Mouse (Mus musculus) embryonic fibroblast, embryonic 13.5 days (primary cell): ENCODE results near the gene Guk1. TPM values are rescaled to one million over a fixed set of nuclear protein-coding genes. Genes with fewer than 3 reads are reported as not detected.

Source experiments
- H3K27ac ChIP-seq: 2 replicates; pipeline ENCODE4 v1.5.1; 2012; ENCODE audit warnings: low read length, control low read depth, inconsistent platforms; ENCODE audit not compliant: insufficient read depth
- H3K4me1 ChIP-seq: 2 replicates; pipeline ENCODE4 v1.6.1; 2011; ENCODE audit warnings: low read length; ENCODE audit not compliant: control insufficient read depth, insufficient read depth
- H3K4me3 ChIP-seq: 2 replicates; pipeline ENCODE4 v1.5.1; 2011; ENCODE audit warnings: mild to moderate bottlenecking, control low read depth, low read length; ENCODE audit not compliant: insufficient read depth
- CTCF ChIP-seq: IDR thresholded peaks from 2 replicates; pipeline ENCODE4 v1.5.1; 2011; ENCODE audit warnings: mild to moderate bottlenecking, control low read depth, low read length, moderate library complexity, borderline replicate concordance; ENCODE audit not compliant: insufficient read depth
- POLR2A ChIP-seq: IDR thresholded peaks from 2 replicates; pipeline ENCODE4 v1.6.1; 2011; ENCODE audit warnings: low read depth, mild to moderate bottlenecking, control low read depth, low read length, moderate library complexity
- polyA plus RNA-seq: library from polyadenylated mRNA; stranded (reverse); fragments of >200 nt; gene quantifications from 2 replicates; pipeline ENCODE4 v1.2.4, GENCODE M21; 2011; ENCODE audit warnings: low read depth; ENCODE audit not compliant: missing spikeins, insufficient read length

Guk1 gene
- polyA plus RNA-seq, 1 experiment = 46.4 TPM

GRCm38 (mm10) chr11:59226787-59227603 lies 35.0 kb upstream of the Guk1 start:
- no peak for TF ChIP-seq POLR2A
- TF ChIP-seq CTCF = no peak
- Histone ChIP-seq H3K4me1 (peaks cover 11% of the 10 kb centered on the region; the same call in 1 of the 2 replicates), H3K27ac (peak overlapping the region; percentile 92), H3K4me3 (peak overlapping the region; percentile 97)

- peak overlapping the region; percentile 97 for H3K4me3 ChIP-seq
- H3K27ac ChIP-seq = peak overlapping the region; percentile 92
- peaks cover 13% of the 10 kb centered on the region for H3K4me1 ChIP-seq
- TF ChIP-seq POLR2A (peak; percentile 30; the same call in 1 of the 2 replicates), CTCF (no peak)
Observed at GRCm38 (mm10) chr11:59226251-59226650, 34.2 kb upstream of the Guk1 start.

- TF ChIP-seq CTCF = no peak
- no peak for TF ChIP-seq POLR2A
- peak overlapping the region; percentile 7; the same call in 1 of the 2 replicates for H3K4me3 ChIP-seq
- H3K27ac ChIP-seq = no peak overlapping the region
- H3K4me1 ChIP-seq = peaks cover 14% of the 10 kb centered on the region
Observed at GRCm38 (mm10) chr11:59225167-59225566, 33.2 kb upstream of the Guk1 start.

GRCm38 (mm10) chr11:59224470-59224869 lies 32.5 kb upstream of the Guk1 start:
- TF ChIP-seq CTCF = no peak
- TF ChIP-seq POLR2A = no peak

GRCm38 (mm10) chr11:59224025-59224424 lies 32.0 kb upstream of the Guk1 start:
- H3K4me1 ChIP-seq = peaks cover 14% of the 10 kb centered on the region
- TF ChIP-seq POLR2A (no peak), CTCF (no peak)
- H3K4me3 ChIP-seq = no peak overlapping the region
- H3K27ac ChIP-seq = no peak overlapping the region

More at GRCm38 (mm10) chr11:59224470-59224869, 32.5 kb upstream of the Guk1 start:
- Histone ChIP-seq H3K4me1 (peaks cover 14% of the 10 kb centered on the region), H3K27ac (no peak overlapping the region), H3K4me3 (no peak overlapping the region)

- no peak overlapping the region for H3K27ac ChIP-seq
- no peak for TF ChIP-seq POLR2A
- no peak for TF ChIP-seq CTCF
- peaks cover 14% of the 10 kb centered on the region for H3K4me1 ChIP-seq
- no peak overlapping the region for H3K4me3 ChIP-seq
Observed at GRCm38 (mm10) chr11:59222306-59222705, 30.3 kb upstream of the Guk1 start.

GRCm38 (mm10) chr11:59221604-59222003 lies 29.6 kb upstream of the Guk1 start:
- no peak for TF ChIP-seq POLR2A
- TF ChIP-seq CTCF = no peak
- H3K4me1 ChIP-seq = peaks cover 17% of the 10 kb centered on the region
- H3K27ac ChIP-seq = no peak overlapping the region

GRCm38 (mm10) chr11:59219064-59219463 lies 27.1 kb upstream of the Guk1 start:
- TF ChIP-seq CTCF (no peak), POLR2A (no peak)

More at GRCm38 (mm10) chr11:59221604-59222003, 29.6 kb upstream of the Guk1 start:
- H3K4me3 ChIP-seq = no peak overlapping the region

GRCm38 (mm10) chr11:59218389-59218998 lies 26.5 kb upstream of the Guk1 start:
- H3K27ac ChIP-seq = no peak overlapping the region
- TF ChIP-seq CTCF (no peak), POLR2A (no peak)
- no peak overlapping the region for H3K4me3 ChIP-seq
- peaks cover 10% of the 10 kb centered on the region for H3K4me1 ChIP-seq

More at GRCm38 (mm10) chr11:59219064-59219463, 27.1 kb upstream of the Guk1 start:
- H3K4me3 ChIP-seq = no peak overlapping the region
- H3K27ac ChIP-seq = no peak overlapping the region
- H3K4me1 ChIP-seq = peaks cover 12% of the 10 kb centered on the region

- no peak overlapping the region for H3K27ac ChIP-seq
Observed at GRCm38 (mm10) chr11:59216955-59217354, 24.9 kb upstream of the Guk1 start.

More at GRCm38 (mm10) chr11:59216955-59217354, 24.9 kb upstream of the Guk1 start:
- no peak for TF ChIP-seq POLR2A
- no peak for TF ChIP-seq CTCF
- Histone ChIP-seq H3K4me3 (no peak overlapping the region), H3K4me1 (peaks cover 7% of the 10 kb centered on the region)
